Mouse (Mus musculus) heart, postnatal 10 days (tissue): Measurements from ENCODE around the gene Zfp740. TPM values are rescaled to one million over a fixed set of nuclear protein-coding genes. Genes with fewer than 3 reads are reported as not detected.
A peak's percentile ranks its signal among the peaks of the same experiment; 100 is the strongest.
"Not testable (repeated sequence)": the region's sequence is repeated elsewhere in the genome, so short reads cannot be mapped to it uniquely, and the experiment has no call there.

ENCODE experiments used
- DNase-seq, 2 experiments: peaks; one replicate each; pipeline ENCODE4 v3.0.0; 2021
- intact Hi-C: fragments of 180-260 bp; cut with DNase I; formaldehyde crosslinking; loops from one replicate; pipeline ENCODE4 v1.15.1; 2025
- total RNA-seq, 2 experiments: library from RNA; stranded (reverse); gene quantifications; 2 replicates each; pipeline ENCODE4 v1.2.3; 2021

Zfp740 gene
- total RNA-seq, result 10 to 100 TPM; 48.2 to 48.3 TPM

- intact Hi-C loops, result no loop called here
- peak; percentile 96 to 97 for DNase-seq
Observed at GRCm38 (mm10) chr15:102202971-102203834, at the start of gene Zfp740. Gene Zfp740 (plus strand): TSS chr15:102203249.

- intact Hi-C loops, result loop anchor here (5.0 kb wide), 1 partner anchor 67 kb away; no protein-coding TSS in a partner anchor
- not testable (repeated sequence) for DNase-seq
Observed at GRCm38 (mm10) chr15:102155006-102155405, 48.0 kb upstream of the Zfp740 start.

GRCm38 (mm10) chr15:102156836-102157235, 46.2 kb upstream of the Zfp740 start:
- DNase-seq, result no peak
- intact Hi-C loops, result loop anchor here (5.0 kb wide), 1 partner anchor 65 kb away; no protein-coding TSS in a partner anchor

- intact Hi-C loops, result no loop called here
- DNase-seq, result no peak
Observed at GRCm38 (mm10) chr15:102160415-102161060, 42.5 kb upstream of the Zfp740 start.

GRCm38 (mm10) chr15:102163900-102164693, 39.0 kb upstream of the Zfp740 start:
- no peak for DNase-seq
- intact Hi-C loops, result no loop called here

GRCm38 (mm10) chr15:102165468-102166100, 37.5 kb upstream of the Zfp740 start:
- no peak for DNase-seq
- intact Hi-C loops, result no loop called here

- intact Hi-C loops, result no loop called here
Observed at GRCm38 (mm10) chr15:102167620-102168021, 35.4 kb upstream of the Zfp740 start.

GRCm38 (mm10) chr15:102169064-102169463, 34.0 kb upstream of the Zfp740 start:
- DNase-seq, result no peak
- intact Hi-C loops, result no loop called here

More at GRCm38 (mm10) chr15:102167620-102168021, 35.4 kb upstream of the Zfp740 start:
- DNase-seq, result peak; percentile 44 to 48

GRCm38 (mm10) chr15:102173581-102173980, 29.5 kb upstream of the Zfp740 start:
- DNase-seq, result no peak

GRCm38 (mm10) chr15:102175736-102176319, 27.2 kb upstream of the Zfp740 start:
- intact Hi-C loops, result loop anchor here (5.0 kb wide), 1 partner anchor 141 kb away; no protein-coding TSS in a partner anchor
- no peak for DNase-seq

More at GRCm38 (mm10) chr15:102173581-102173980, 29.5 kb upstream of the Zfp740 start:
- intact Hi-C loops, result no loop called here

- DNase-seq, result no peak
- intact Hi-C loops, result loop anchor here (5.0 kb wide), 1 partner anchor 141 kb away; no protein-coding TSS in a partner anchor
Observed at GRCm38 (mm10) chr15:102176571-102177316, 26.3 kb upstream of the Zfp740 start.

GRCm38 (mm10) chr15:102177417-102177816, 25.6 kb upstream of the Zfp740 start:
- intact Hi-C loops, result loop anchor here (5.0 kb wide), 1 partner anchor 140 kb away; no protein-coding TSS in a partner anchor
- no peak for DNase-seq

- intact Hi-C loops, result loop anchor here (1.0 to 5.0 kb wide), 2 partner anchors 46 to 139 kb away; no protein-coding TSS in a partner anchor
- DNase-seq, result peak; percentile 83 to 89
Observed at GRCm38 (mm10) chr15:102178279-102178678, 24.8 kb upstream of the Zfp740 start.

GRCm38 (mm10) chr15:102179106-102179505, 23.9 kb upstream of the Zfp740 start:
- intact Hi-C loops, result loop anchor here (5.0 kb wide), 1 partner anchor 138 kb away; no protein-coding TSS in a partner anchor
- no peak for DNase-seq

GRCm38 (mm10) chr15:102179924-102180323, 23.1 kb upstream of the Zfp740 start:
- DNase-seq, result no peak
- intact Hi-C loops, result loop anchor here (5.0 kb wide), 1 partner anchor 137 kb away; no protein-coding TSS in a partner anchor

- intact Hi-C loops, result no loop called here
- no peak for DNase-seq
Observed at GRCm38 (mm10) chr15:102183076-102183475, 20.0 kb upstream of the Zfp740 start.

GRCm38 (mm10) chr15:102186239-102186638, 16.8 kb upstream of the Zfp740 start:
- intact Hi-C loops, result no loop called here
- DNase-seq, result no peak

GRCm38 (mm10) chr15:102188096-102188495, 15.0 kb upstream of the Zfp740 start:
- peak; percentile 50 to 65 for DNase-seq
- intact Hi-C loops, result no loop called here

GRCm38 (mm10) chr15:102188883-102189282, 14.2 kb upstream of the Zfp740 start:
- DNase-seq, result no peak
- intact Hi-C loops, result no loop called here
